In the genomic region with DNA sequence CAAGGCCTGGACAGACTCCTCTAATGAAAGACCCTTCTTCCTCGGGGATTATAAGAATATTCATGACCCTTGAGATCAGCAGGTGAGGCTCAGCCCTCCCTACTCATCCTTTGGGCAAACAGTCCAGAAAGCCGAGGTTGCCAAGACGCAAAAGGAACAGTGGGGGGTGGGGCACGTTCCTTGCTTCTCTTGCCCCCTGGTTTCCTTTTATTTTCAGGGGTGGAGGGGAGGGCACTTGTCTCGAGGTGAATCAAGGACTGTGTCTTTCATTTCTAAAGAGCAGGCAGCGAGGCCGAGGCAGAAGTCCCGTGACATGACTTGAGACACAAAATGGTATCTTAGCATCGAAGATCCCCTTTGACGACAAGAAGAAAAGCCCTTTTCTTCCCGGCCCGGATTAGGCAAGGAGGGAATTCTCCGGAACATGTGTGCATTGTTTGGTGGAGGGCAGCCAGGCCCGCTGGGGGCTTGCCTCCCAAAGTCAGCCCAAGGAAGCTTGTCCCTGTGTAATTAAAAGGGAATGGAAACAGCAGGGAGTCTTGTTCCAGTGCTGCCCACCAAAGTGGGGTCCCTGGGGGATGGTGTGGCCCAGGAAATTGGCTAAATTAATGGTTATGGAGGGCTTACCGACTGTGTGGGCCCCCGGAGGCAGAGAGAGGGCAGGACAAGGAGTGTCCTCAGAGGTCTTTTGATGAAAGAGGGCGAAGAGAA, we compare ENCODE assay signal across 16 mouse cellular contexts.
DNase-seq lines count a peak whose midpoint lies in the region; ATAC-seq and TF ChIP-seq lines count a peak whose summit lies in the region.
"Had no signal": no experiment of that assay in that cellular context is flagged by ENCODE, and none has a peak within 500 bp of the region (broad histone marks: within the 10 kb centered on the region; RNA-seq: fewer than 3 reads in every experiment).

No protein-coding gene starts in this region.

- H3K27me3 ChIP-seq in E14TG2a.4 (ENCODE audit: insufficient read depth, low read length): no peaks in the 10 kb centered on the region
- H3K27me3 ChIP-seq in midbrain, embryonic 11.5 days (ENCODE audit: control insufficient read depth, insufficient read depth, low read length): peaks cover 79% of the 10 kb centered on the region
- H3K27me3 ChIP-seq: CH12.LX; intestine, embryonic 15.5 days had no signal

- H3K36me3 ChIP-seq in E14TG2a.4 (ENCODE audit: insufficient read depth, low read length): no peaks in the 10 kb centered on the region
- H3K36me3 ChIP-seq in midbrain, embryonic 11.5 days (ENCODE audit: control insufficient read depth, insufficient read depth, low read length): no peaks in the 10 kb centered on the region
- H3K36me3 ChIP-seq: intestine, embryonic 15.5 days had no signal

- WGBS in midbrain, embryonic 11.5 days: 3% methylated on average over 17 of the region's 17 CpGs

- peak overlapping the region; percentile 33; the same call in 1 of the 2 replicates for H3K27ac ChIP-seq in midbrain, embryonic 11.5 days (ENCODE audit: low read depth, low read length)
- H3K27ac ChIP-seq: heart, adult 2 months; intestine, embryonic 15.5 days; left cerebral cortex, adult 2 months had no signal

- H3K4me3 ChIP-seq in E14TG2a.4 (replicated peaks; ENCODE audit: low read length): peak overlapping the region; percentile 49
- no peak overlapping the region for H3K4me3 ChIP-seq in midbrain, embryonic 11.5 days (ENCODE audit: low read depth, low read length)
- H3K4me3 ChIP-seq: heart, adult 2 months; intestine, embryonic 15.5 days; left cerebral cortex, adult 2 months; myocyte had no signal

- TF ChIP-seq CTCF in E14TG2a.4 (conservative IDR thresholded peaks at IDR 0.05; ENCODE audit: low read length): no peak

- peaks cover 72% of the 10 kb centered on the region for H3K4me1 ChIP-seq in E14TG2a.4 (replicated peaks; ENCODE audit: low read depth, low read length)
- peaks cover 8% of the 10 kb centered on the region for H3K4me1 ChIP-seq in midbrain, embryonic 11.5 days (ENCODE audit: control insufficient read depth, insufficient read depth, low read length)

- peak; percentile 71 for DNase-seq in embryo, embryonic 10 days (ENCODE audit: low spot score)
- peak; percentile 38 for DNase-seq in forelimb bud, embryonic 11.5 days (ENCODE audit: low read depth, low spot score)
- DNase-seq in midbrain, embryonic 11.5 days (ENCODE audit: low spot score, missing footprints): peak; percentile 96
- DNase-seq in left cerebral cortex, adult 8-10 months (ENCODE audit: low spot score in 2 of 2): no peak
- DNase-seq in gastrocnemius, postnatal 10 days: no peak
- DNase-seq: cerebellum, adult 11-12 months; heart, adult 2 months; lung, adult 2 months; right cerebral cortex, postnatal 4 days had no signal

- no peaks in the 10 kb centered on the region for H3K9me3 ChIP-seq in E14TG2a.4 (ENCODE audit: low read length)
- H3K9me3 ChIP-seq in midbrain, embryonic 11.5 days (ENCODE audit: control insufficient read depth, low read length): no peaks in the 10 kb centered on the region
- H3K9me3 ChIP-seq: intestine, embryonic 15.5 days had no signal

- peak overlapping the region; percentile 16; the same call in 1 of the 2 replicates for H3K4me2 ChIP-seq in midbrain, embryonic 11.5 days
- H3K4me2 ChIP-seq: intestine, embryonic 15.5 days had no signal

- ATAC-seq in midbrain, embryonic 11.5 days (ENCODE audit: low FRiP score): peak; percentile 85
- no peak for ATAC-seq in activated CD4-positive, CD25-positive, alpha-beta regulatory T cell, adult 4 months
- no peak for ATAC-seq in megakaryocyte progenitor cell, adult 5-6 weeks (replicated peaks; ENCODE audit: poor library complexity)
- ATAC-seq: intestine, embryonic 15.5 days had no signal

- H3K9ac ChIP-seq in midbrain, embryonic 11.5 days (ENCODE audit: low read length): no peak overlapping the region
- H3K9ac ChIP-seq: intestine, embryonic 15.5 days had no signal

Comparison
In these comparisons a context has a peak if more than half of its experiments do, and no peak if none do; other contexts are left out.
1. DNase-seq: peak in embryo, embryonic 10 days (single experiment), forelimb bud, embryonic 11.5 days (single experiment) and midbrain, embryonic 11.5 days (single experiment); none in left cerebral cortex, adult 8-10 months (0 of 2) and gastrocnemius, postnatal 10 days (single experiment).